Mouse (Mus musculus): Measurements from ENCODE around the gene Cep70.

The Cep70 gene

DNA sequence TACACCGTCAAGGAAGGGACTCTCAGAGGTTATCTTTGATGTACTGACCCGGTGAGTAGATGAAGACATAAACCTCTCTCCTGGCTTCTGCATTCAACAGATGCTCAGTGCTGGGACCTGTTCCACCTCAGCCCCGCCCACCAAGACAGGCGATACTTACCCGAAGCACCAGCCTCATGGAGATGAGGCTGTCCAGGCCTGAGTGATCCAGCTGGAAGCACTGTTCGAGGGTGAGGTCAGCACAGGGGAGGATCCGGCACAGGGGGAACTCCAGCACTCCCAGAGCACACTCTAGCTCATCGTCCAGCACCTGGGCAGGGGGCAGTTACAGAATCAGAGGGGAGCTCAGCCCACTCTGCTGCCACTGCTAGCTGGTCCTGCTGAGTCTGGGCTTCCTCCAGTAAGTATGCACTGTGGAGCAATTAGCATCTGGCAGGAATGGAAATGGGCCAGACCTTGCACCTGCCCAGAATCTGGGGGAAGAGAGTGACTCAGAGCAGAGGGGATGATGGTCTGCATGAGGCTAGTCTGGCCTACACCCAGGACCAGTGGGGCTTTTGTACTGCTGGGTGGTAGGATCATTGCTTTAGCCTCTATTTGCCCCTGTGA is 76.3 kb downstream of the Cep70 start:
- no peak for DNase-seq (ENCODE audit: extremely low spot score)

DNA sequence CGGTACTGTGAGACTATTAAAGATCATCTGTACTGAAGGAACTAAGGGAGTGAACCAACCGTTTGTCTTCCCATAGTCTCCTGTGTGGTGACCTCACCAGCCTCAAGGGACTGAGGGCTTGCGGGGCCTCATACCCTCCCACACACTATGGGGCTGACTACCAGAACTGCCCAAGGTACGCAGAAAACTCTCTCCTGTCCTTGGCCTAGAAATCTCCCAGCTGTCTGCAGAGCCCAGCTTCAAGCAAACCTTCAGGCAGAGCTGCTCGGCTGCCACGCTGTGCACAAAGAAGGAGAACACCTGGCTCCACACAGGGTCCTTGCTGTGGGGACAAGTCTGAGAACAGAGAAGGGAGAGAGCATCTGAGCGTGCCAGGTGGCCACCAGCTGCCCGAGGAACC is 76.8 kb downstream of the Cep70 start:
- DNase-seq (ENCODE audit: extremely low spot score): no peak

DNA sequence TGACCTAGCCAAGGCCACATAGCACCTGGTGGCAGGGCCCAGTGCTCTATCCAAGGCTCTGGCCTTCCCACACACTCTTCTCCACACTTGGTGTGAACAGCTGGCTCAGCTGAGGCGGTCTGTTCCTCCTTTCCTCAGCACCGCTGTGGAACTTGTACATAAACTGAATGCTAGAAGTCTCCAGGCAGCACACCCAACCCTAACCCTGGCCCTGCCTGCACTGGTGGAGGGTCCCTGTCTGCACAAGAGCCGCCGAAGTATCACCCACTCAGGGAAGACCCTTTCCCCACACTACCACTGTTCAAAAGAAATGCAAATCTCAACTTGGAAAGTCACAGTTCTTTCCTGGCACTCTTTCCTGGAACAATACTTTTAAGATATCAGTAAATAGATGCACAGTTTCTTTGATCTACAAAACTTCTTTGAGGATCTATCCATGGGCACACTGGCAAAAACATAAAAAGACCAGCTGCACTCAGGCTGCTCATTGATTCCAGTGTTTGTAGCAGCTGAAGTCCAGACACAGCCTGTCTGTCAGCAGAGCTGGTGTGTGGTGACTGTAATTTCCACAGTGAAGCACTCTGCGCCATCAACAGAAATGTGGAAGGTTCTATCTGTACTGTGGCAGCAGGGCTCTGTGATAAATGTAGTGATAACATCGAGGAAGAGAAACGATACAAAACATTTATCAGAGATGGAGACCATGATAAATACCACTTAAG is 82.2 kb downstream of the Cep70 start:
- DNase-seq (ENCODE audit: extremely low spot score): no peak

DNA sequence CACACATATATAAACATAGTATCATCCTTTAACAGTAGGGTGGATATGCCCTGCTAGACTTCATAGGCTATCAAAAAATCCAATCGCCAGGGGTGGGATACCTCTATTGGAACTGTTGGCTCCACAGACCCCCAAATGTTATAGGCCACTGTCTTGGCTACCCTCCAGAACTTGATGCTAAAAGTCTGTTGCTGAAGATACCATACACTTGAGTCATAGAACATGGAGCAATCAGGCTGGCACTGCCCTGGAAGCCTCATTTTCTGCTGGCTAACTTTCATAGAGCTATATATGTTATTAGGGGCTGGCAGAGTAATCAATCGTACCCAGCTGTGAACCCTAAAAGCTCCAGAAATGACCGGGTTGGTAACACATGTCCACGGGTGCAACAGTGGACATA is 82.8 kb downstream of the Cep70 start:
- no peak for DNase-seq (ENCODE audit: extremely low spot score)

DNA sequence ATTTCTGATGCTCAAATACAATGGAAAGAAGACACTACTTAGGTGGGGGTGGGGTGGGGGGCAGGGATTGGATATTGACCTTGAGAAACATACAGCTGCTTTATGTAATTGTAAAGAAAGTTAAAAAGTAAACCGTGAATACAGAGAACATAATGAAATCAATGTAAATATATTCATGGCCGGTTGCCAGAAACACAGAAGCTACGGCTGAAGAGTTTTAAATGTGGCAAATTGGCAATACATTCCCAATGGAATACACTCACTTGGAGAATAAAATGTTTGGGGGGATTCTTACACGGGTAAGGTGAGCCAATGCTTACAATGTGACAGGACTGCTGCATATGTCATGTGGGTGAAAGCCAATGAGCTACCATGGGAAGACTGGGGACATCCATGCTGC is 83.7 kb downstream of the Cep70 start:
- DNase-seq (ENCODE audit: extremely low spot score): no peak

DNA sequence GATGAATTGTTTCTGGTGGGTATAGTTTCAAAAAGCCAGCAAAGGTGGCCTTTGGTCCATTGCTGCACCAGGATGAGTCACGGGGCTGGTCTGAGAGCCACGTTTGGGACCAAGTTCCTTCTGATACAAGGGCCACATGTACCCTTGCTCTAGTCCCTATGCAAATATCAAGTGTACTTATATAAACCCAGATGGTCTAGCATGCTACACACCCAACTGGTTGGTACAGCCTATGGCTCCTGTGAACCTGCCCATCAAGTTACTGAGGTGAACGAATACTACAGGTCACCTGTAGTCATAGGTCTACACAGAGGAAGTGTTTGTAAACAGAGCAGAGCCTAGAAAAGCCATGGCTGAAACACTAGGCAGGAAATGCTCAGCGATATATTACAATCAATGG is 93.4 kb downstream of the Cep70 start:
- no peak for DNase-seq (ENCODE audit: extremely low spot score)

DNA sequence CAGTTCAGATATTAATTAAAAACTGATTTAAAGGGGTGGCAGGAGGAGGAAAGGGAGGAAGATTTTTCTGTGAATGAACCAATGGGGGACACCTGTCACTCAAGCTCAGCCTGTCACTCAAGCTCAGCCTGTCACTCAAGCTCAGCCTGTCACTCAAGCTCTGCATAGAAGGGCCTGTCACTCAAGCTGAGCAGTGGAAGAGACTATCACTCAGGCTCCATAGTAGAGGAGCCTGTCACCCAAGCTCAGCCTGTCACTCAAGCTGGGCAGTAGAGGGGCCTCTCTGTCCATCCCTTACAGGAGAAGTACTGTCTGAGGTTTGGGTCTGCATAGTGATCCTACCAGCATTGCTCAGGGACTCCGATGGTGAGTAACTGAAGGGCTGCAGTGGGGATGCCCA is 95.1 kb downstream of the Cep70 start:
- DNase-seq (ENCODE audit: extremely low spot score): no peak

DNA sequence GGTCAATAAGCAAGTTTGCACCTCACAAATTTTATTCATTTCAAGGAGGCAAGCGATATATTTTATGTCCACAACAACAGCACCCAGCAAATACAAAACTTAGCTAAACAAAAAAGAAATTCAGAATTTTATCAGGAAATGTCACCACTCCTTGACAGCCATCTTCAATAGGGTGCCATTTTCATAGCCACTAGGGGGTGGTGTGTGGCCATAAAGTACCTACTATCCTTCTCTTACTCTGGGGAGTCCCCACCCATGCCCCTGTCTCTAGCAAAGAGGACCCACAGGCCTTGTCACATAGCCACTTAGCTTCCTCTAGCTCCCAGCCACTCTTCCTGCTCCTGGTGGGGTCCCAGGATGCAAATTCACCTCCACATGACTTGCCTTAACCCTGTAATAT is 96.0 kb downstream of the Cep70 start:
- no peak for DNase-seq (ENCODE audit: extremely low spot score)

DNA sequence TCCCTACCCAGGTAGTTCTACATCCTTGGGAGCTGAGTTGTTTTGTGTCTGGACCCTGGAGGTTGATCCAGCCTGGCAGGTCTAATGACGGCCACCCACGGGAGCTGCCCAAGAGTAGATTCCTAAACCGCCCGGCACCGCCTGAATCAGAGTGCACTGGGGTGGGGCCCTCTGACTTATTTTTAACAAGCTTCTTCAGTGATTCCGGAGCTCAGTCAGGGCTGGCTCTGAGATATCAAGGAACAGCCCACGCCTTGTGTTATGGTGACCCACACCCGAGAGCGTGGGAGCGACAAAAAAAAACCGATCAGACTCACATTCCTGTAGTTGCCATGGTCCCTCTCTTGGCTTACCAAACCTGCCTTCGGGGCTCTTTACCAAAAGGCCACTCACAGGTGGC is 97.0 kb downstream of the Cep70 start:
- DNase-seq (ENCODE audit: extremely low spot score): no peak

DNA sequence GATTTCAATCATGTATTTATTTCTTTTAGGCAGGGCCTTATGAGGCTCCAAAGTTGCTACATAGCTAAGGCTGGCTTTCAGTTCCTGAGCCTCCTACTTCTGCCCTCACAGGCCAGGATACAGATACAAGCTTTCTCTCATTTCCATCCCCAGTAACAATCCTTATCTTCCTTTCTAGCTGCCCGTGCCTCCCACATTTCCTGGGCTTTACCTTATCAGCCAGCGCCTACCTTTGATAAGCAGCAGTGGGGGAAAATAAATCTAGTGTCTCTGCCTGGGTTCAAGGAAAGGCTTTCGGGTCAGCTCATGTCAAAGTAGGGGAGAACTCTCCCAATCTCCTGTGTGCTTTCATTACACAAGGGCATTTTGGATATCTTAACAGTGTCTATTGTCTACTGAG is 98.4 kb downstream of the Cep70 start:
- DNase-seq (ENCODE audit: extremely low spot score): no peak

DNA sequence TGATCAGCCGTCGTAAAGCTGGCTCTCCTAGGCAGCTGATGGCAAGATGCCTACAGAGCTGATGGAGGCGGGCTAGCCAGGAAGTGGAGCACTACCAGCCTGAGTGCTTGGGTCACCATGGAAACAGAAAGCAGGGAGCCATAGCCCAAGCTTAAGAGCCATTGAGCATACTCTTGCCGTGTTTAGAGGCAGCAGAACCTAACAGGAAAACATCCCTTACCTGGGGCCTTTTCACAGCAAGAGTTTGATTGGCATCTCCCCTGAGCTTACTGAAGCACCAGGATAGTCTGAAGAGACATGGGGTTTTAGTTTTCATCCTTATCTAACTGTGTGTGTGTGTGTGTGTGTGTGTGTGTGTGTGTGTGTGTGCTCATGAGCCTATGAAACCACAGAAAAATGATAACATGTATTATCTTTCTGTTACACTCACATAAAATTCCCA is 102.2 kb downstream of the Cep70 start:
- DNase-seq (ENCODE audit: extremely low spot score): no peak
